Mouse (Mus musculus) cortical plate, adult 2 months (tissue): ENCODE data around the gene Vmn1r45.

Experiments
- CTCF ChIP-seq: fragments of 200-500 bp; IDR thresholded peaks from 2 replicates; pipeline ENCODE4 v1.5.1; 2011; ENCODE audit warnings: mild to moderate bottlenecking, control low read depth, low read length; ENCODE audit not compliant: insufficient read depth; ENCODE audit errors: extremely low read depth
- POLR2A ChIP-seq: fragments of 200-500 bp; IDR thresholded peaks from 2 replicates; pipeline ENCODE4 v1.6.1; 2011; ENCODE audit warnings: mild to moderate bottlenecking, low read length, control low read depth; ENCODE audit not compliant: insufficient read depth; ENCODE audit errors: extremely low read depth

DNA sequence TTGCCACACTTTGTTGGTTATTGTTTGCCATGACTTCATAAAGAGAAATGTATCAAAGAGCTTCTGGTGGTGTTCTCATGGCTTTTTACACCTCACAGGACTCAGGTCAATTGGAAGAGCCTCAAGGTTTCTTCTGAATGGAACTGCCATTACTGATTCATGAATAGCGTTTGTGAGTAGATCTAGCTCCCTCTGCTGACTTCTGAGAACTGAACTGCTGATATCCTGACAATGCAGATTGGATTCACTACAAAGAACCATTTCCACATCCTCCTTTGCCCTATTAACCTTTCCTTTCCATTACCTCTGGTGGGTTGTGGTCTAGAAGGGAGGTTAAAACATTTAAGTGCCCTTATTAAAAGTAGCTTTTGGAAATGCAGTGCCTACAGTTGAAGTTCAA is 45.6 kb upstream of the Vmn1r45 start:
- no peak for TF ChIP-seq POLR2A
- no peak for TF ChIP-seq CTCF
